Mouse (Mus musculus) stomach, embryonic 14.5 days (tissue): Measurements from ENCODE around the gene Dync1i1. TPM values are rescaled to one million over a fixed set of nuclear protein-coding genes. Genes with fewer than 3 reads are reported as not detected.

Experiments
- ATAC-seq: fragments of 200-750 bp; cut with Nextera tagmentation; 2 replicates; pipeline ENCODE4 v1.8.0; 2017; ENCODE audit warnings: low read depth, moderate TSS enrichment; ENCODE audit not compliant: insufficient number of reproducible peaks, insufficient read depth, low FRiP score
- H3K27ac ChIP-seq: fragments of 300-500 bp; sonication (generic); 2 replicates; pipeline ENCODE4 v1.5.1; 2014; ENCODE audit warnings: mild to moderate bottlenecking, low read length, moderate library complexity, mixed read lengths
- H3K27me3 ChIP-seq: fragments of 300-500 bp; sonication (generic); 2 replicates; pipeline ENCODE4 v1.6.1; 2014; ENCODE audit warnings: low read length, control low read depth, mixed read lengths; ENCODE audit not compliant: control insufficient read depth, insufficient read depth
- H3K36me3 ChIP-seq: fragments of 300-500 bp; sonication (generic); 2 replicates; pipeline ENCODE4 v1.6.1; 2014; ENCODE audit warnings: mild to moderate bottlenecking, control low read depth, low read length, moderate library complexity, mixed read lengths; ENCODE audit not compliant: control insufficient read depth, insufficient read depth
- H3K4me1 ChIP-seq: fragments of 300-500 bp; sonication (generic); 2 replicates; pipeline ENCODE4 v1.6.1; 2014; ENCODE audit warnings: low read length, control low read depth, mixed read lengths; ENCODE audit not compliant: control insufficient read depth, insufficient read depth
- H3K4me2 ChIP-seq: fragments of 300-500 bp; sonication (generic); replicated peaks from 2 replicates; pipeline ENCODE4 v1.6.1; 2014; ENCODE audit warnings: low read depth, low read length, control low read depth
- H3K4me3 ChIP-seq: fragments of 300-500 bp; sonication (generic); 2 replicates; pipeline ENCODE4 v1.5.1; 2014; ENCODE audit warnings: low read depth, low read length, control low read depth
- H3K9ac ChIP-seq: fragments of 300-500 bp; sonication (generic); replicated peaks from 2 replicates; pipeline ENCODE4 v1.6.1; 2014; ENCODE audit warnings: low read depth, mild to moderate bottlenecking, control low read depth, low read length, moderate library complexity, mixed read lengths
- H3K9me3 ChIP-seq: fragments of 300-500 bp; sonication (generic); 2 replicates; pipeline ENCODE4 v1.6.1; 2016; ENCODE audit warnings: low read depth, low read length, control low read depth; ENCODE audit not compliant: control insufficient read depth
- WGBS: fragments of 180-500 bp; shearing (Covaris S2); extraction: QIAGEN DNeasy Blood & Tissue Kit; methylation state at CpG from one replicate; pipeline ENCODE4 v1.1.7; 2014; 5-methylcytosine and 5-hydroxymethylcytosine counted together
- polyA plus RNA-seq: library from polyadenylated mRNA; unstranded; fragments of >200 nt; fragmentation: Nextera tagmentation; extraction: Ambion mirVana; gene quantifications from 2 replicates; pipeline ENCODE4 v1.2.1, GENCODE M21; 2014

Gene Dync1i1
- polyA plus RNA-seq, 1 experiment from 2014 or later, result 1.2 TPM

- WGBS, result 92% methylated on average over 14 of the region's 14 CpGs
Observed at GRCm38 (mm10) chr6:5783830-5784229, 58.4 kb downstream of the Dync1i1 start.

GRCm38 (mm10) chr6:5790607-5791006, 65.2 kb downstream of the Dync1i1 start:
- WGBS, result 74% methylated on average over 7 of the region's 7 CpGs
- Histone ChIP-seq H3K9me3 (no peaks in the 10 kb centered on the region), H3K4me2 (no peak overlapping the region), H3K4me3 (no peak overlapping the region), H3K27ac (no peak overlapping the region), H3K4me1 (no peaks in the 10 kb centered on the region), H3K9ac (no peak overlapping the region), H3K36me3 (no peaks in the 10 kb centered on the region), H3K27me3 (no peaks in the 10 kb centered on the region)
- no peak for ATAC-seq

More at GRCm38 (mm10) chr6:5783830-5784229, 58.4 kb downstream of the Dync1i1 start:
- no peaks in the 10 kb centered on the region for H3K27me3 ChIP-seq
- no peak overlapping the region for H3K27ac ChIP-seq
- no peak overlapping the region for H3K4me2 ChIP-seq
- no peak overlapping the region for H3K9ac ChIP-seq
- no peak overlapping the region for H3K4me3 ChIP-seq
- no peak for ATAC-seq
- H3K9me3 ChIP-seq, result no peaks in the 10 kb centered on the region
- H3K4me1 ChIP-seq, result no peaks in the 10 kb centered on the region
- H3K36me3 ChIP-seq, result no peaks in the 10 kb centered on the region

- H3K4me1 ChIP-seq, result no peaks in the 10 kb centered on the region
- H3K4me3 ChIP-seq, result no peak overlapping the region
- no peaks in the 10 kb centered on the region for H3K9me3 ChIP-seq
- no peaks in the 10 kb centered on the region for H3K36me3 ChIP-seq
- H3K27me3 ChIP-seq, result no peaks in the 10 kb centered on the region
- ATAC-seq, result no peak
- no peak overlapping the region for H3K4me2 ChIP-seq
- no peak overlapping the region for H3K9ac ChIP-seq
- H3K27ac ChIP-seq, result no peak overlapping the region
- WGBS, result 71% methylated on average over 5 of the region's 5 CpGs
Observed at GRCm38 (mm10) chr6:5794106-5794753, 68.8 kb downstream of the Dync1i1 start.

- ATAC-seq, result no peak
- H3K4me1 ChIP-seq, result no peaks in the 10 kb centered on the region
- no peaks in the 10 kb centered on the region for H3K27me3 ChIP-seq
- no peak overlapping the region for H3K4me2 ChIP-seq
- H3K9me3 ChIP-seq, result no peaks in the 10 kb centered on the region
- no peak overlapping the region for H3K9ac ChIP-seq
- H3K27ac ChIP-seq, result no peak overlapping the region
- no peak overlapping the region for H3K4me3 ChIP-seq
- WGBS, result 69% methylated on average over 2 of the region's 2 CpGs
- H3K36me3 ChIP-seq, result no peaks in the 10 kb centered on the region
Observed at GRCm38 (mm10) chr6:5795314-5795713, 69.9 kb downstream of the Dync1i1 start.

GRCm38 (mm10) chr6:5802124-5802839, 76.8 kb downstream of the Dync1i1 start:
- no peak overlapping the region for H3K9ac ChIP-seq
- H3K9me3 ChIP-seq, result no peaks in the 10 kb centered on the region
- H3K27me3 ChIP-seq, result no peaks in the 10 kb centered on the region
- no peak overlapping the region for H3K4me2 ChIP-seq
- ATAC-seq, result peak; percentile 65; the same call in 1 of the 2 replicates
- H3K4me1 ChIP-seq, result no peaks in the 10 kb centered on the region
- no peak overlapping the region for H3K27ac ChIP-seq
- H3K36me3 ChIP-seq, result no peaks in the 10 kb centered on the region
- no peak overlapping the region for H3K4me3 ChIP-seq
- WGBS, result 51% methylated on average over 6 of the region's 6 CpGs

- WGBS, result 49% methylated on average over 11 of the region's 11 CpGs
- H3K4me1 ChIP-seq, result no peaks in the 10 kb centered on the region
- H3K4me2 ChIP-seq, result no peak overlapping the region
- ATAC-seq, result no peak
- H3K4me3 ChIP-seq, result no peak overlapping the region
- H3K27me3 ChIP-seq, result no peaks in the 10 kb centered on the region
- H3K9ac ChIP-seq, result no peak overlapping the region
- H3K9me3 ChIP-seq, result no peaks in the 10 kb centered on the region
- no peak overlapping the region for H3K27ac ChIP-seq
- no peaks in the 10 kb centered on the region for H3K36me3 ChIP-seq
Observed at GRCm38 (mm10) chr6:5802840-5803491, 77.5 kb downstream of the Dync1i1 start.

- Histone ChIP-seq H3K4me3 (no peak overlapping the region), H3K9ac (no peak overlapping the region), H3K4me2 (no peak overlapping the region), H3K9me3 (no peaks in the 10 kb centered on the region), H3K36me3 (no peaks in the 10 kb centered on the region), H3K27ac (no peak overlapping the region), H3K27me3 (no peaks in the 10 kb centered on the region), H3K4me1 (no peaks in the 10 kb centered on the region)
- peak; percentile 42; the same call in 1 of the 2 replicates for ATAC-seq
- 42% methylated on average over 3 of the region's 3 CpGs for WGBS
Observed at GRCm38 (mm10) chr6:5808008-5808421, 82.6 kb downstream of the Dync1i1 start.

GRCm38 (mm10) chr6:5812076-5812475, 86.6 kb downstream of the Dync1i1 start:
- Histone ChIP-seq H3K36me3 (no peaks in the 10 kb centered on the region), H3K27me3 (no peaks in the 10 kb centered on the region), H3K4me1 (no peaks in the 10 kb centered on the region), H3K9me3 (no peaks in the 10 kb centered on the region), H3K27ac (no peak overlapping the region), H3K9ac (no peak overlapping the region), H3K4me2 (no peak overlapping the region), H3K4me3 (no peak overlapping the region)
- 83% methylated on average over 1 of the region's 1 CpGs for WGBS
- ATAC-seq, result no peak
